Mouse (Mus musculus): ENCODE results near the gene Ovol2. TPM values are rescaled to one million over a fixed set of nuclear protein-coding genes. Genes with fewer than 3 reads are reported as not detected.

Gene Ovol2
- total RNA-seq, 1 experiment: 1.8 TPM

GRCm38 (mm10) chr2:144270507-144271420 is 61.2 kb downstream of the Ovol2 start, which contains the start of the genes Mgme1 and Snx5:
Mgme1 (plus strand) TSS chr2:144270663.
Snx5 (minus strand) TSS chr2:144270906.
- in situ Hi-C loops (cut with MboI; ENCODE audit: low sequenced_read_pairs in 2 of 2, unreplicated experiment in 2 of 2): no loop called here
- TF ChIP-seq MAFK (IDR thresholded peaks at IDR 0.05; ENCODE audit: insufficient read depth, low read depth, low read length) (no peak), ZNF384 (IDR thresholded peaks at IDR 0.05; ENCODE audit: low read depth, low read length) (peak; percentile 4; the same call in 1 of the 2 replicates), HCFC1 (IDR thresholded peaks at IDR 0.05; ENCODE audit: borderline replicate concordance, insufficient read depth, low read length) (peak; percentile 71), ZC3H11A (IDR thresholded peaks at IDR 0.05; ENCODE audit: borderline replicate concordance, low read depth, low read length) (no peak), CHD2 (IDR thresholded peaks at IDR 0.05; ENCODE audit: low read depth, low read length) (peak; percentile 92)
- Histone ChIP-seq H3K4me1 (ENCODE audit: control insufficient read depth in 2 of 2, insufficient read depth in 2 of 2, low read length in 2 of 2, poor library complexity in 1 of 2) (peaks cover 3 to 5% of the 10 kb centered on the region in 2 experiments; a peak in 2 of 4 replicates), H3K36me3 (ENCODE audit: control insufficient read depth, insufficient read depth, low read length, poor library complexity, severe bottlenecking) (peaks cover 10% of the 10 kb centered on the region), H3K4me3 (ENCODE audit: insufficient read depth in 1 of 2, low read depth in 1 of 2, low read length in 2 of 2, poor library complexity in 1 of 2, severe bottlenecking in 1 of 2) (peak within 1 kb of the TSS; percentile 89 to 97), H3K27ac (ENCODE audit: insufficient read depth, low read depth, low read length, poor library complexity, severe bottlenecking) (peak within 1 kb of the TSS; percentile 85), H3K9me3 (ENCODE audit: control insufficient read depth, insufficient read depth, low read depth, low read length) (no peaks in the 10 kb centered on the region), H3K9ac (ENCODE audit: insufficient read depth, low read depth, low read length, poor library complexity, severe bottlenecking) (peak within 1 kb of the TSS; percentile 98)
- peak; percentile 92 for DNase-seq (ENCODE audit: low read depth, low spot score)

- TF ChIP-seq HCFC1 (IDR thresholded peaks at IDR 0.05; ENCODE audit: borderline replicate concordance, insufficient read depth, low read length): no peak
- no peak for TF ChIP-seq CHD2 (IDR thresholded peaks at IDR 0.05; ENCODE audit: low read depth, low read length)
- peak; percentile 31; the same call in 1 of the 2 replicates for TF ChIP-seq ZNF384 (IDR thresholded peaks at IDR 0.05; ENCODE audit: low read depth, low read length)
- TF ChIP-seq ZC3H11A (IDR thresholded peaks at IDR 0.05; ENCODE audit: borderline replicate concordance, low read depth, low read length): no peak
- no peak for TF ChIP-seq MAFK (IDR thresholded peaks at IDR 0.05; ENCODE audit: insufficient read depth, low read depth, low read length)
- Histone ChIP-seq H3K9me3 (ENCODE audit: control insufficient read depth, insufficient read depth, low read depth, low read length) (no peaks in the 10 kb centered on the region), H3K9ac (ENCODE audit: insufficient read depth, low read depth, low read length, poor library complexity, severe bottlenecking) (peak overlapping the region; percentile 98), H3K4me3 (ENCODE audit: insufficient read depth in 1 of 2, low read depth in 1 of 2, low read length in 2 of 2, poor library complexity in 1 of 2, severe bottlenecking in 1 of 2) (peak overlapping the region; percentile 89 to 97), H3K36me3 (ENCODE audit: control insufficient read depth, insufficient read depth, low read length, poor library complexity, severe bottlenecking) (peaks cover 12% of the 10 kb centered on the region), H3K4me1 (ENCODE audit: control insufficient read depth in 2 of 2, insufficient read depth in 2 of 2, low read length in 2 of 2, poor library complexity in 1 of 2) (peaks cover 3 to 5% of the 10 kb centered on the region in 2 experiments; a peak in 2 of 4 replicates), H3K27ac (ENCODE audit: insufficient read depth, low read depth, low read length, poor library complexity, severe bottlenecking) (peak overlapping the region; percentile 58)
- in situ Hi-C loops (cut with MboI; ENCODE audit: low sequenced_read_pairs in 2 of 2, unreplicated experiment in 2 of 2): no loop called here
- no peak for DNase-seq (ENCODE audit: low read depth, low spot score)
Observed at GRCm38 (mm10) chr2:144269679-144270475, 62.1 kb downstream of the Ovol2 start.

GRCm38 (mm10) chr2:144269306-144269650 is 62.7 kb downstream of the Ovol2 start:
- peaks cover 15% of the 10 kb centered on the region for H3K36me3 ChIP-seq (ENCODE audit: control insufficient read depth, insufficient read depth, low read length, poor library complexity, severe bottlenecking)
- in situ Hi-C loops (cut with MboI; ENCODE audit: low sequenced_read_pairs in 2 of 2, unreplicated experiment in 2 of 2): no loop called here

More at GRCm38 (mm10) chr2:144269306-144269650, 62.7 kb downstream of the Ovol2 start:
- Histone ChIP-seq H3K27ac (ENCODE audit: insufficient read depth, low read depth, low read length, poor library complexity, severe bottlenecking) (no peak overlapping the region; the same call in 1 of the 2 replicates), H3K9ac (ENCODE audit: insufficient read depth, low read depth, low read length, poor library complexity, severe bottlenecking) (peak overlapping the region; percentile 77), H3K4me1 (ENCODE audit: control insufficient read depth in 2 of 2, insufficient read depth in 2 of 2, low read length in 2 of 2, poor library complexity in 1 of 2) (peaks cover 3 to 5% of the 10 kb centered on the region in 2 experiments; a peak in 2 of 4 replicates), H3K9me3 (ENCODE audit: control insufficient read depth, insufficient read depth, low read depth, low read length) (no peaks in the 10 kb centered on the region), H3K4me3 (ENCODE audit: insufficient read depth in 1 of 2, low read depth in 1 of 2, low read length in 2 of 2, poor library complexity in 1 of 2, severe bottlenecking in 1 of 2) (peak overlapping the region; percentile 89 to 97)
- no peak for DNase-seq (ENCODE audit: low read depth, low spot score)
- no peak for TF ChIP-seq ZC3H11A (IDR thresholded peaks at IDR 0.05; ENCODE audit: borderline replicate concordance, low read depth, low read length)
- no peak for TF ChIP-seq MAFK (IDR thresholded peaks at IDR 0.05; ENCODE audit: insufficient read depth, low read depth, low read length)
- no peak for TF ChIP-seq HCFC1 (IDR thresholded peaks at IDR 0.05; ENCODE audit: borderline replicate concordance, insufficient read depth, low read length)
- no peak for TF ChIP-seq ZNF384 (IDR thresholded peaks at IDR 0.05; ENCODE audit: low read depth, low read length)
- TF ChIP-seq CHD2 (IDR thresholded peaks at IDR 0.05; ENCODE audit: low read depth, low read length): no peak

Data from ES-E14 (cell line).